Comparison of ENCODE assay signal across 10 mouse cellular contexts in genomic region chr11:11829161-11830000, GRCm38 (mm10). TPM values are rescaled to one million over a fixed set of nuclear protein-coding genes. Genes with fewer than 3 reads are reported as not detected.
A peak's percentile ranks its signal among the peaks of the same experiment; 100 is the strongest.
DNase-seq lines count a peak whose midpoint lies in the region; ATAC-seq and TF ChIP-seq lines count a peak whose summit lies in the region.
"Had no signal": no experiment of that assay in that cellular context is flagged by ENCODE, and none has a peak within 500 bp of the region (broad histone marks: within the 10 kb centered on the region; RNA-seq: fewer than 3 reads in every experiment).

No protein-coding gene starts in this region.

- no peak for DNase-seq in heart, adult 9 months (ENCODE audit: low spot score in 2 of 2)
- DNase-seq in ES-E14 (ENCODE audit: low read depth, low spot score) = peak; percentile 67
- no peak for DNase-seq in heart, postnatal 0 days (ENCODE audit: low spot score)
- DNase-seq in lung, postnatal 0 days (ENCODE audit: low spot score) = peak; percentile 80
- no peak for DNase-seq in cerebellum, adult 18-20 months
- no peak for DNase-seq in right cerebral cortex, adult 18-20 months
- DNase-seq in adrenal gland, postnatal 4 days (ENCODE audit: low spot score in 2 of 2) = no peak
- DNase-seq: gastrocnemius, postnatal 10 days had no signal

- TF ChIP-seq EP300 in heart, postnatal 0 days (IDR thresholded peaks at IDR 0.05; ENCODE audit: low read depth) = no peak
- TF ChIP-seq EP300 in lung, postnatal 0 days (IDR thresholded peaks at IDR 0.05) = peak; percentile 66

- H3K4me3 ChIP-seq in heart, embryonic 12.5 days = no peak overlapping the region
- H3K4me3 ChIP-seq in ES-E14 (ENCODE audit: insufficient read depth in 1 of 2, low read depth in 1 of 2, low read length in 2 of 2, poor library complexity in 1 of 2, severe bottlenecking in 1 of 2) = no peak overlapping the region
- no peak overlapping the region for H3K4me3 ChIP-seq in heart, postnatal 0 days (ENCODE audit: low read depth, low read length)
- H3K4me3 ChIP-seq in lung, postnatal 0 days (ENCODE audit: low read depth, low read length) = no peak overlapping the region

- H3K27ac ChIP-seq in heart, embryonic 12.5 days (ENCODE audit: poor library complexity, severe bottlenecking) = peak overlapping the region; percentile 98
- H3K27ac ChIP-seq in ES-E14 (ENCODE audit: insufficient read depth, low read depth, low read length, poor library complexity, severe bottlenecking) = peak overlapping the region; percentile 99
- peak overlapping the region; percentile 80 for H3K27ac ChIP-seq in heart, postnatal 0 days (ENCODE audit: low read depth)
- peak overlapping the region; percentile 27 for H3K27ac ChIP-seq in lung, postnatal 0 days (ENCODE audit: low read length)
- H3K27ac ChIP-seq: liver, embryonic 14.5 days had no signal

- TF ChIP-seq CTCF in heart, postnatal 0 days (IDR thresholded peaks at IDR 0.05; ENCODE audit: low read depth) = no peak
- no peak for TF ChIP-seq CTCF in lung, postnatal 0 days (IDR thresholded peaks at IDR 0.05)

- no peaks in the 10 kb centered on the region for H3K36me3 ChIP-seq in heart, embryonic 12.5 days
- H3K36me3 ChIP-seq in ES-E14 (ENCODE audit: control insufficient read depth, insufficient read depth, low read length, poor library complexity, severe bottlenecking) = no peaks in the 10 kb centered on the region; the same call in 1 of the 2 replicates
- H3K36me3 ChIP-seq in heart, postnatal 0 days (replicated peaks; ENCODE audit: control insufficient read depth, insufficient read depth, low read length) = no peaks in the 10 kb centered on the region
- no peaks in the 10 kb centered on the region for H3K36me3 ChIP-seq in lung, postnatal 0 days (ENCODE audit: insufficient read depth, low read length)

- peak; percentile 29; the same call in 1 of the 2 replicates for ATAC-seq in heart, embryonic 12.5 days (ENCODE audit: insufficient number of reproducible peaks, low FRiP score)
- ATAC-seq in heart, postnatal 0 days (ENCODE audit: insufficient read depth, low read depth) = peak; percentile 17; the same call in 1 of the 2 replicates
- peak; percentile 75 for ATAC-seq in lung, postnatal 0 days

- peak overlapping the region; percentile 40 for H3K4me2 ChIP-seq in heart, embryonic 12.5 days
- H3K4me2 ChIP-seq in heart, postnatal 0 days (ENCODE audit: low read depth, low read length) = no peak overlapping the region
- peak overlapping the region; percentile 23 for H3K4me2 ChIP-seq in lung, postnatal 0 days (replicated peaks; ENCODE audit: low read depth, low read length)

- in situ Hi-C loops in ES-E14 (cut with MboI; ENCODE audit: low sequenced_read_pairs in 2 of 2, unreplicated experiment in 2 of 2) = no loop called here

- H3K9ac ChIP-seq in heart, embryonic 12.5 days = peak overlapping the region; percentile 65
- peak overlapping the region; percentile 38 for H3K9ac ChIP-seq in ES-E14 (ENCODE audit: insufficient read depth, low read depth, low read length, poor library complexity, severe bottlenecking)
- H3K9ac ChIP-seq in heart, postnatal 0 days (replicated peaks; ENCODE audit: low read depth, low read length) = peak overlapping the region; percentile 41; the same call in 1 of the 2 replicates
- no peak overlapping the region for H3K9ac ChIP-seq in lung, postnatal 0 days (replicated peaks; ENCODE audit: low read depth)
- H3K9ac ChIP-seq: liver, embryonic 14.5 days had no signal

- no peaks in the 10 kb centered on the region for H3K9me3 ChIP-seq in heart, embryonic 12.5 days (replicated peaks)
- peaks cover 10% of the 10 kb centered on the region; the same call in 1 of the 2 replicates for H3K9me3 ChIP-seq in ES-E14 (ENCODE audit: control insufficient read depth, insufficient read depth, low read depth, low read length)
- no peaks in the 10 kb centered on the region for H3K9me3 ChIP-seq in heart, postnatal 0 days (replicated peaks; ENCODE audit: control insufficient read depth, low read length)
- no peaks in the 10 kb centered on the region for H3K9me3 ChIP-seq in lung, postnatal 0 days (ENCODE audit: low read length)

- 18% methylated on average over 11 of the region's 11 CpGs for WGBS in heart, embryonic 12.5 days
- WGBS in heart, postnatal 0 days = 28% methylated on average over 11 of the region's 11 CpGs
- WGBS in lung, postnatal 0 days = 36% methylated on average over 11 of the region's 11 CpGs

- peaks cover 80% of the 10 kb centered on the region for H3K4me1 ChIP-seq in heart, embryonic 12.5 days (replicated peaks)
- peaks cover 19 to 26% of the 10 kb centered on the region in 2 experiments for H3K4me1 ChIP-seq in ES-E14 (ENCODE audit: control insufficient read depth in 2 of 2, insufficient read depth in 2 of 2, low read length in 2 of 2, poor library complexity in 1 of 2)
- H3K4me1 ChIP-seq in heart, postnatal 0 days (ENCODE audit: control insufficient read depth, insufficient read depth) = peaks cover 60% of the 10 kb centered on the region
- H3K4me1 ChIP-seq in lung, postnatal 0 days (ENCODE audit: insufficient read depth, low read depth, low read length) = peaks cover 22% of the 10 kb centered on the region; the same call in 1 of the 2 replicates

- no peaks in the 10 kb centered on the region for H3K27me3 ChIP-seq in heart, embryonic 12.5 days (replicated peaks)
- no peaks in the 10 kb centered on the region for H3K27me3 ChIP-seq in heart, postnatal 0 days (ENCODE audit: control insufficient read depth, insufficient read depth, low read length)
- no peaks in the 10 kb centered on the region for H3K27me3 ChIP-seq in lung, postnatal 0 days (replicated peaks; ENCODE audit: insufficient read depth, low read length)

TF ChIP-seq in ES-E14, 5 proteins besides CTCF, POLR2A, EP300 and RAD21:
- no peak for TF ChIP-seq ZNF384 (IDR thresholded peaks at IDR 0.05; ENCODE audit: low read depth, low read length)

RNA-seq across cellular contexts. Expression of gene Fignl1, which starts 20.6 kb away (rescaled TPM):
- 76.7 and 77.8 TPM in 2 replicates for polyA plus RNA-seq in heart, embryonic 12.5 days (2016; fragmentation: Nextera tagmentation; extraction: Ambion mirVana)
- 33.8 and 49.6 TPM in 2 replicates for total RNA-seq in ES-E14 (2012; rRNA removed)
- total RNA-seq in heart, postnatal 0 days (2014; rRNA removed; ENCODE audit: low replicate concordance) = 10.8 and 11.4 TPM in 2 replicates
- polyA plus RNA-seq in heart, postnatal 0 days (2015; fragmentation: Nextera tagmentation; extraction: Ambion mirVana) = 11.6 and 12.0 TPM in 2 replicates
- polyA plus RNA-seq in lung, postnatal 0 days (2015; fragmentation: Nextera tagmentation; extraction: Ambion mirVana) = 4.2 and 5.6 TPM in 2 replicates
- total RNA-seq in adrenal gland, postnatal 4 days (2021) = 10 to 100 TPM; 17.9 to 18.2 TPM

Comparison
In these comparisons a context has a peak if more than half of its experiments do, and no peak if none do; other contexts are left out.
1. ATAC-seq: peak in every context shown above with its lines; median percentile 75 in lung, postnatal 0 days; 29 in heart, embryonic 12.5 days; 17 in heart, postnatal 0 days.
2. H3K27ac ChIP-seq: peak in every context shown above with its lines; median percentile 99 in ES-E14; 98 in heart, embryonic 12.5 days; 80 in heart, postnatal 0 days; 27 in lung, postnatal 0 days.
3. DNase-seq: peak in ES-E14 (single experiment) and lung, postnatal 0 days (single experiment); none in heart, adult 9 months (0 of 2), heart, postnatal 0 days (single experiment), cerebellum, adult 18-20 months (0 of 2), right cerebral cortex, adult 18-20 months (single experiment) and adrenal gland, postnatal 4 days (0 of 2).